Comparison of ENCODE assay signal across 24 mouse cellular contexts in genomic region chr17:69038760-69039675, GRCm38 (mm10). TPM values are rescaled to one million over a fixed set of nuclear protein-coding genes. Genes with fewer than 3 reads are reported as not detected.
"Had no signal": no experiment of that assay in that cellular context is flagged by ENCODE, and none has a peak within 500 bp of the region (broad histone marks: within the 10 kb centered on the region; RNA-seq: fewer than 3 reads in every experiment).

No protein-coding gene starts in this region.

- H3K9ac ChIP-seq: intestine, embryonic 15.5 days; limb, embryonic 13.5 days; liver, embryonic 12.5 days; liver, embryonic 15.5 days; lung, embryonic 15.5 days; midbrain, embryonic 13.5 days; neural tube, embryonic 13.5 days; stomach, embryonic 15.5 days had no signal

- H3K9me3 ChIP-seq: intestine, embryonic 15.5 days; liver, embryonic 15.5 days; lung, embryonic 15.5 days; midbrain, embryonic 10.5 days; neural tube, embryonic 13.5 days; stomach, embryonic 15.5 days had no signal

- H3K27ac ChIP-seq: intestine, embryonic 15.5 days; left cerebral cortex, adult 2 months; limb, embryonic 13.5 days; liver, embryonic 12.5 days; liver, embryonic 15.5 days; lung, embryonic 15.5 days; midbrain, embryonic 10.5 days; midbrain, embryonic 13.5 days; neural tube, embryonic 13.5 days; stomach, embryonic 15.5 days had no signal

- DNase-seq: kidney, adult 11 months; kidney, adult 9 months; kidney, postnatal 14 days; layer of hippocampus, postnatal 36 days; liver; lung, adult 18-20 months; lung, postnatal 10 days; lung, postnatal 36 days; retina, postnatal 1 day; right cerebral cortex, postnatal 25 days; spleen, adult 18-20 months; thymus, postnatal 25 days had no signal

- H3K36me3 ChIP-seq: intestine, embryonic 15.5 days; limb, embryonic 13.5 days; liver, embryonic 12.5 days; liver, embryonic 15.5 days; lung, embryonic 15.5 days; midbrain, embryonic 10.5 days; midbrain, embryonic 13.5 days; neural tube, embryonic 13.5 days; stomach, embryonic 15.5 days had no signal

- ATAC-seq: intestine, embryonic 15.5 days; liver, embryonic 12.5 days; midbrain, embryonic 13.5 days had no signal

- H3K4me3 ChIP-seq: intestine, embryonic 15.5 days; left cerebral cortex, adult 2 months; limb, embryonic 13.5 days; liver, embryonic 12.5 days; liver, embryonic 15.5 days; lung, embryonic 15.5 days; megakaryocyte, embryonic 14.5 days; midbrain, embryonic 10.5 days; midbrain, embryonic 13.5 days; neural tube, embryonic 13.5 days; stomach, embryonic 15.5 days had no signal

- H3K4me1 ChIP-seq: intestine, embryonic 15.5 days; limb, embryonic 13.5 days; liver, embryonic 12.5 days; liver, embryonic 15.5 days; lung, embryonic 15.5 days; megakaryocyte, embryonic 14.5 days; midbrain, embryonic 10.5 days; midbrain, embryonic 13.5 days; neural tube, embryonic 13.5 days; stomach, embryonic 15.5 days had no signal

- H3K4me2 ChIP-seq: intestine, embryonic 15.5 days; limb, embryonic 13.5 days; liver, embryonic 12.5 days; liver, embryonic 15.5 days; lung, embryonic 15.5 days; midbrain, embryonic 13.5 days; neural tube, embryonic 13.5 days; stomach, embryonic 15.5 days had no signal

- H3K27me3 ChIP-seq: intestine, embryonic 15.5 days; limb, embryonic 13.5 days; liver, embryonic 12.5 days; liver, embryonic 15.5 days; lung, embryonic 15.5 days; megakaryocyte, embryonic 14.5 days; midbrain, embryonic 13.5 days; neural tube, embryonic 13.5 days; stomach, embryonic 15.5 days had no signal

RNA-seq across cellular contexts. Expression of gene Epb41l3, which starts 36.5 kb away (rescaled TPM):
- total RNA-seq: neutrophil, adult 5-6 weeks had no signal
